In genomic region chr2:28205870-28206421, GRCm38 (mm10) we compare ENCODE assay signal across 8 mouse cellular contexts. TPM values are rescaled to one million over a fixed set of nuclear protein-coding genes. Genes with fewer than 3 reads are reported as not detected.
DNase-seq lines count a peak whose midpoint lies in the region; ATAC-seq and TF ChIP-seq lines count a peak whose summit lies in the region.

No protein-coding gene starts in this region.

- peak; percentile 18 for DNase-seq in lung, adult 2 months
- DNase-seq in lung, postnatal 36 days = no peak
- DNase-seq in cerebellum, postnatal 10 days = peak; percentile 58 to 60
- peak; percentile 70 for DNase-seq in limb, embryonic 10.5 days (ENCODE audit: low spot score)
- DNase-seq in midbrain, postnatal 0 days (ENCODE audit: low spot score) = no peak

- peak overlapping the region; percentile 67 for H3K9ac ChIP-seq in heart, embryonic 11.5 days (ENCODE audit: low read depth, low read length)
- peak overlapping the region; percentile 91 for H3K9ac ChIP-seq in midbrain, postnatal 0 days (replicated peaks; ENCODE audit: low read length, poor library complexity, severe bottlenecking)

- H3K27me3 ChIP-seq in heart, embryonic 11.5 days (ENCODE audit: control insufficient read depth, insufficient read depth, low read length) = peaks cover 25% of the 10 kb centered on the region
- peaks cover 23% of the 10 kb centered on the region for H3K27me3 ChIP-seq in limb, embryonic 10.5 days (ENCODE audit: low read depth, poor library complexity, severe bottlenecking)
- no peaks in the 10 kb centered on the region for H3K27me3 ChIP-seq in midbrain, postnatal 0 days (ENCODE audit: insufficient read depth, low read length)

- peak overlapping the region; percentile 99 for H3K4me2 ChIP-seq in heart, embryonic 11.5 days
- peak overlapping the region; percentile 97 for H3K4me2 ChIP-seq in midbrain, postnatal 0 days (ENCODE audit: low read depth, low read length, poor library complexity, severe bottlenecking)

- peak overlapping the region; percentile 53 for H3K4me3 ChIP-seq in lung, adult 2 months (replicated peaks; ENCODE audit: extremely low read depth, low read depth, low read length)
- H3K4me3 ChIP-seq in heart, embryonic 11.5 days (ENCODE audit: low read depth, low read length) = peak overlapping the region; percentile 59
- peak overlapping the region; percentile 69 for H3K4me3 ChIP-seq in limb, embryonic 10.5 days
- H3K4me3 ChIP-seq in midbrain, postnatal 0 days (ENCODE audit: low read depth, low read length) = peak overlapping the region; percentile 72

- TF ChIP-seq POLR2A in lung, adult 2 months (IDR thresholded peaks at IDR 0.05; ENCODE audit: borderline replicate concordance, extremely low read depth, low read depth, low read length) = no peak

- H3K4me1 ChIP-seq in lung, adult 2 months (ENCODE audit: control insufficient read depth, insufficient read depth, low read length) = peaks cover 3% of the 10 kb centered on the region; the same call in 1 of the 2 replicates
- H3K4me1 ChIP-seq in heart, embryonic 11.5 days (ENCODE audit: control insufficient read depth, insufficient read depth, low read length) = peaks cover 11% of the 10 kb centered on the region
- peaks cover 52% of the 10 kb centered on the region for H3K4me1 ChIP-seq in limb, embryonic 10.5 days
- peaks cover 6% of the 10 kb centered on the region; the same call in 1 of the 2 replicates for H3K4me1 ChIP-seq in midbrain, postnatal 0 days (ENCODE audit: insufficient read depth, low read length)

- TF ChIP-seq CTCF in lung, adult 2 months (IDR thresholded peaks at IDR 0.05; ENCODE audit: insufficient read depth, low read length) = no peak
- TF ChIP-seq CTCF in midbrain, postnatal 0 days (IDR thresholded peaks at IDR 0.05) = no peak

- H3K27ac ChIP-seq in heart, embryonic 11.5 days (ENCODE audit: low read depth, low read length) = no peak overlapping the region
- peak overlapping the region; percentile 85 for H3K27ac ChIP-seq in limb, embryonic 10.5 days
- peak overlapping the region; percentile 70 for H3K27ac ChIP-seq in midbrain, postnatal 0 days (ENCODE audit: low read depth, low read length)

- H3K36me3 ChIP-seq in heart, embryonic 11.5 days (ENCODE audit: control insufficient read depth, insufficient read depth, low read length) = no peaks in the 10 kb centered on the region
- H3K36me3 ChIP-seq in limb, embryonic 10.5 days = peaks cover 22% of the 10 kb centered on the region
- peaks cover 4% of the 10 kb centered on the region; the same call in 1 of the 2 replicates for H3K36me3 ChIP-seq in midbrain, postnatal 0 days (ENCODE audit: insufficient read depth, low read length)

- peak; percentile 13; the same call in 1 of the 2 replicates for ATAC-seq in heart, embryonic 11.5 days (replicated peaks; ENCODE audit: insufficient number of reproducible peaks, low FRiP score, low TSS enrichment)
- peak; percentile 32 for ATAC-seq in midbrain, postnatal 0 days (ENCODE audit: low FRiP score)
- no peak for ATAC-seq in megakaryocyte progenitor cell, adult 5-6 weeks (replicated peaks; ENCODE audit: poor library complexity)
- no peak for ATAC-seq in monocyte, adult 5-6 weeks (replicated peaks; ENCODE audit: insufficient number of reproducible peaks, low FRiP score, low TSS enrichment, poor library complexity, severe bottlenecking)

- 1% methylated on average over 51 of the region's 51 CpGs for WGBS in lung, adult 2 months
- whole genome bisulfite sequencing in heart, embryonic 11.5 days (ENCODE audit: insufficient replicate concordance) = 1% methylated on average over 37 of the region's 51 CpGs
- WGBS in limb, embryonic 10.5 days = 5% methylated on average over 51 of the region's 51 CpGs
- WGBS in midbrain, postnatal 0 days = 0% methylated on average over 40 of the region's 51 CpGs

- H3K9me3 ChIP-seq in heart, embryonic 11.5 days (replicated peaks; ENCODE audit: control insufficient read depth, low read length) = no peaks in the 10 kb centered on the region
- no peaks in the 10 kb centered on the region for H3K9me3 ChIP-seq in limb, embryonic 10.5 days (replicated peaks)
- no peaks in the 10 kb centered on the region for H3K9me3 ChIP-seq in midbrain, postnatal 0 days (ENCODE audit: low read length)

RNA-seq across cellular contexts. Expression of gene Olfm1, which starts 13.2 kb away (rescaled TPM):
- polyA plus RNA-seq in lung, adult 2 months (2012; rRNA removed) = 33.7 TPM in 2 replicates
- polyA plus RNA-seq in heart, embryonic 11.5 days (2014; fragmentation: Nextera tagmentation; extraction: Ambion mirVana) = 7.6 and 10.3 TPM in 2 replicates
- polyA plus RNA-seq in limb, embryonic 10.5 days (2016; fragmentation: Nextera tagmentation; extraction: Ambion mirVana) = 13.2 and 20.0 TPM in 2 replicates
- total RNA-seq in midbrain, postnatal 0 days (2014; rRNA removed) = 486 and 500 TPM in 2 replicates
- polyA plus RNA-seq in midbrain, postnatal 0 days (2015; fragmentation: Nextera tagmentation; extraction: Ambion mirVana) = 426 and 440 TPM in 2 replicates
- 2.6 and 2.9 TPM in 2 replicates for total RNA-seq in megakaryocyte progenitor cell, adult 5-6 weeks (2015)
- total RNA-seq in megakaryocyte progenitor cell, adult 5-6 weeks (2017) = 1.8 and 5.4 TPM in 2 replicates
- 8.7 to 18.9 TPM (median 13.5 TPM) in 3 replicates for total RNA-seq in monocyte, adult 5-6 weeks (2017)

Comparison
In these comparisons a context has a peak if more than half of its experiments do, and no peak if none do; other contexts are left out.
1. DNase-seq: peak in lung, adult 2 months (single experiment), cerebellum, postnatal 10 days (2 of 2) and limb, embryonic 10.5 days (single experiment); none in lung, postnatal 36 days (single experiment) and midbrain, postnatal 0 days (single experiment).
2. ATAC-seq: peak in heart, embryonic 11.5 days (single experiment) and midbrain, postnatal 0 days (single experiment); none in megakaryocyte progenitor cell, adult 5-6 weeks (single experiment) and monocyte, adult 5-6 weeks (single experiment).
3. RNA of gene Olfm1, which starts 13.2 kb away (polyA plus RNA-seq): 426 to 440 TPM in midbrain, postnatal 0 days; 33.7 TPM in lung, adult 2 months, 13.2 to 20.0 TPM in limb, embryonic 10.5 days and 7.6 to 10.3 TPM in heart, embryonic 11.5 days; every median in the first group is over 10 times any median in the second.
4. Peak in every context shown above with its lines, with median percentiles within 50 percentile points of each other: H3K4me3 ChIP-seq.